Mouse (Mus musculus): ENCODE data around the gene Il4i1. TPM values are rescaled to one million over a fixed set of nuclear protein-coding genes. Genes with fewer than 3 reads are reported as not detected.

The Il4i1 gene
- polyA plus RNA-seq, 1 experiment from 2014 or later: 0.69 TPM

GRCm38 (mm10) chr7:44780101-44780500, 36.1 kb upstream of the Il4i1 start:
- Histone ChIP-seq H3K36me3 (ENCODE audit: control insufficient read depth, insufficient read depth, low read length) (0 out of 2 replicates have a peak, but pooled peaks cover 7% of the 10 kb centered on the region), H3K9me3 (ENCODE audit: control insufficient read depth, low read length) (no peaks in the 10 kb centered on the region), H3K4me3 (ENCODE audit: low read depth, low read length) (no peak overlapping the region), H3K9ac (ENCODE audit: low read length) (no peak overlapping the region), H3K4me1 (replicated peaks; ENCODE audit: control insufficient read depth, insufficient read depth) (no peaks in the 10 kb centered on the region), H3K27me3 (ENCODE audit: control insufficient read depth, insufficient read depth, low read length) (no peaks in the 10 kb centered on the region), H3K4me2 (replicated peaks; ENCODE audit: low read depth) (no peak overlapping the region), H3K27ac (replicated peaks) (no peak overlapping the region)
- 73% methylated on average over 8 of the region's 8 CpGs for WGBS
- no peak for TF ChIP-seq CTCF (IDR thresholded peaks at IDR 0.05; ENCODE audit: low read depth)
- DNase-seq (ENCODE audit: low spot score): no peak
- no peak for ATAC-seq (ENCODE audit: low FRiP score, low TSS enrichment)

GRCm38 (mm10) chr7:44789531-44789930, 26.7 kb upstream of the Il4i1 start:
- no peaks in the 10 kb centered on the region for H3K4me1 ChIP-seq (replicated peaks; ENCODE audit: control insufficient read depth, insufficient read depth)
- H3K4me3 ChIP-seq (ENCODE audit: low read depth, low read length): no peak overlapping the region
- no peaks in the 10 kb centered on the region for H3K36me3 ChIP-seq (ENCODE audit: control insufficient read depth, insufficient read depth, low read length)
- no peaks in the 10 kb centered on the region for H3K27me3 ChIP-seq (ENCODE audit: control insufficient read depth, insufficient read depth, low read length)
- TF ChIP-seq CTCF (IDR thresholded peaks at IDR 0.05; ENCODE audit: low read depth) (no peak), EP300 (optimal IDR thresholded peaks at IDR 0.05) (no peak)
- no peak overlapping the region for H3K27ac ChIP-seq (replicated peaks)
- no peak overlapping the region for H3K4me2 ChIP-seq (replicated peaks; ENCODE audit: low read depth)
- 68% methylated on average over 3 of the region's 3 CpGs for WGBS
- no peak overlapping the region for H3K9ac ChIP-seq (ENCODE audit: low read length)
- no peak for ATAC-seq (ENCODE audit: low FRiP score, low TSS enrichment)
- no peak for DNase-seq (ENCODE audit: low spot score)
- no peaks in the 10 kb centered on the region for H3K9me3 ChIP-seq (ENCODE audit: control insufficient read depth, low read length)

GRCm38 (mm10) chr7:44790066-44790465, 26.1 kb upstream of the Il4i1 start:
- Histone ChIP-seq H3K27me3 (ENCODE audit: control insufficient read depth, insufficient read depth, low read length) (no peaks in the 10 kb centered on the region), H3K9me3 (ENCODE audit: control insufficient read depth, low read length) (no peaks in the 10 kb centered on the region), H3K4me1 (replicated peaks; ENCODE audit: control insufficient read depth, insufficient read depth) (no peaks in the 10 kb centered on the region), H3K4me3 (ENCODE audit: low read depth, low read length) (no peak overlapping the region), H3K4me2 (replicated peaks; ENCODE audit: low read depth) (no peak overlapping the region), H3K9ac (ENCODE audit: low read length) (no peak overlapping the region), H3K36me3 (ENCODE audit: control insufficient read depth, insufficient read depth, low read length) (no peaks in the 10 kb centered on the region), H3K27ac (replicated peaks) (no peak overlapping the region)
- no peak for ATAC-seq (ENCODE audit: low FRiP score, low TSS enrichment)
- TF ChIP-seq EP300 (optimal IDR thresholded peaks at IDR 0.05) (no peak), CTCF (IDR thresholded peaks at IDR 0.05; ENCODE audit: low read depth) (no peak)
- no peak for DNase-seq (ENCODE audit: low spot score)
- WGBS: 73% methylated on average over 4 of the region's 4 CpGs

- Histone ChIP-seq H3K9me3 (ENCODE audit: control insufficient read depth, low read length) (no peaks in the 10 kb centered on the region), H3K36me3 (ENCODE audit: control insufficient read depth, insufficient read depth, low read length) (no peaks in the 10 kb centered on the region), H3K4me3 (ENCODE audit: low read depth, low read length) (no peak overlapping the region), H3K27ac (replicated peaks) (no peak overlapping the region), H3K4me2 (replicated peaks; ENCODE audit: low read depth) (no peak overlapping the region), H3K27me3 (ENCODE audit: control insufficient read depth, insufficient read depth, low read length) (no peaks in the 10 kb centered on the region), H3K4me1 (replicated peaks; ENCODE audit: control insufficient read depth, insufficient read depth) (no peaks in the 10 kb centered on the region), H3K9ac (ENCODE audit: low read length) (no peak overlapping the region)
- ATAC-seq (ENCODE audit: low FRiP score, low TSS enrichment) (no peak), DNase-seq (ENCODE audit: low spot score) (no peak)
- TF ChIP-seq EP300 (optimal IDR thresholded peaks at IDR 0.05) (no peak), CTCF (IDR thresholded peaks at IDR 0.05; ENCODE audit: low read depth) (no peak)
- WGBS: 77% methylated on average over 6 of the region's 6 CpGs
These were observed 23.4 kb upstream of the Il4i1 start for GRCm38 (mm10) chr7:44792781-44793180.

GRCm38 (mm10) chr7:44808927-44809326, 7.3 kb upstream of the Il4i1 start:
- H3K4me1 ChIP-seq (replicated peaks; ENCODE audit: control insufficient read depth, insufficient read depth): no peaks in the 10 kb centered on the region
- no peak overlapping the region for H3K4me2 ChIP-seq (replicated peaks; ENCODE audit: low read depth)
- no peak overlapping the region for H3K4me3 ChIP-seq (ENCODE audit: low read depth, low read length)
- H3K27ac ChIP-seq (replicated peaks): no peak overlapping the region
- 79% methylated on average over 2 of the region's 2 CpGs for WGBS
- no peak overlapping the region for H3K9ac ChIP-seq (ENCODE audit: low read length)
- H3K9me3 ChIP-seq (ENCODE audit: control insufficient read depth, low read length): no peaks in the 10 kb centered on the region
- H3K36me3 ChIP-seq (ENCODE audit: control insufficient read depth, insufficient read depth, low read length): no peaks in the 10 kb centered on the region
- no peaks in the 10 kb centered on the region for H3K27me3 ChIP-seq (ENCODE audit: control insufficient read depth, insufficient read depth, low read length)
- peak; percentile 3 for DNase-seq (ENCODE audit: low spot score)
- TF ChIP-seq EP300 (optimal IDR thresholded peaks at IDR 0.05) (no peak), CTCF (IDR thresholded peaks at IDR 0.05; ENCODE audit: low read depth) (no peak)
- no peak for ATAC-seq (ENCODE audit: low FRiP score, low TSS enrichment)

- no peak for ATAC-seq (ENCODE audit: low FRiP score, low TSS enrichment)
- 91% methylated on average over 3 of the region's 3 CpGs for WGBS
- no peak overlapping the region for H3K4me2 ChIP-seq (replicated peaks; ENCODE audit: low read depth)
- no peak for TF ChIP-seq EP300 (optimal IDR thresholded peaks at IDR 0.05)
- no peak for TF ChIP-seq CTCF (IDR thresholded peaks at IDR 0.05; ENCODE audit: low read depth)
- DNase-seq (ENCODE audit: low spot score): peak; percentile 11
- H3K4me1 ChIP-seq (replicated peaks; ENCODE audit: control insufficient read depth, insufficient read depth): no peaks in the 10 kb centered on the region
- no peaks in the 10 kb centered on the region for H3K27me3 ChIP-seq (ENCODE audit: control insufficient read depth, insufficient read depth, low read length)
- H3K4me3 ChIP-seq (ENCODE audit: low read depth, low read length): no peak overlapping the region
- H3K27ac ChIP-seq (replicated peaks): no peak overlapping the region
- no peaks in the 10 kb centered on the region for H3K36me3 ChIP-seq (ENCODE audit: control insufficient read depth, insufficient read depth, low read length)
- no peaks in the 10 kb centered on the region for H3K9me3 ChIP-seq (ENCODE audit: control insufficient read depth, low read length)
- H3K9ac ChIP-seq (ENCODE audit: low read length): no peak overlapping the region
These were observed 6.7 kb upstream of the Il4i1 start for GRCm38 (mm10) chr7:44809466-44809865.
